Mouse (Mus musculus) lung, embryonic 14.5 days (tissue): ENCODE data around the gene Gpr37. TPM values are rescaled to one million over a fixed set of nuclear protein-coding genes. Genes with fewer than 3 reads are reported as not detected.

Experiments
- ATAC-seq: fragments of 200-750 bp; cut with Nextera tagmentation; 2 replicates; pipeline ENCODE4 v1.8.0; 2017; ENCODE audit warnings: mild to moderate bottlenecking, moderate TSS enrichment, moderate library complexity; ENCODE audit not compliant: insufficient read depth
- DNase-seq: peaks from one replicate; pipeline ENCODE4 v3.0.0-alpha.2; 2015
- H3K27ac ChIP-seq: fragments of 300-500 bp; sonication (generic); 2 replicates; pipeline ENCODE4 v1.5.1; 2014; ENCODE audit warnings: low read depth, mild to moderate bottlenecking, moderate library complexity
- H3K27me3 ChIP-seq: fragments of 300-500 bp; sonication (generic); 2 replicates; pipeline ENCODE4 v1.6.1; 2014; ENCODE audit warnings: low read length, control low read depth; ENCODE audit not compliant: insufficient read depth
- H3K36me3 ChIP-seq: fragments of 300-500 bp; sonication (generic); 2 replicates; pipeline ENCODE4 v1.6.1; 2014; ENCODE audit warnings: control low read depth; ENCODE audit not compliant: insufficient read depth
- H3K4me1 ChIP-seq: fragments of 300-500 bp; sonication (generic); 2 replicates; pipeline ENCODE4 v1.6.1; 2014; ENCODE audit warnings: antibody characterized with exemption, control low read depth; ENCODE audit not compliant: insufficient read depth
- H3K4me2 ChIP-seq: fragments of 300-500 bp; sonication (generic); 2 replicates; pipeline ENCODE4 v1.6.1; 2014; ENCODE audit warnings: mild to moderate bottlenecking
- H3K4me3 ChIP-seq: fragments of 300-500 bp; sonication (generic); 2 replicates; pipeline ENCODE4 v1.5.1; 2014; ENCODE audit warnings: low read depth, low read length
- H3K9ac ChIP-seq: fragments of 300-500 bp; sonication (generic); 2 replicates; pipeline ENCODE4 v1.6.1; 2014
- H3K9me3 ChIP-seq: fragments of 300-500 bp; sonication (generic); 2 replicates; pipeline ENCODE4 v1.6.1; 2016; ENCODE audit warnings: low read depth, low read length, control low read depth
- CTCF ChIP-seq: IDR thresholded peaks from 2 replicates; pipeline ENCODE4 v1.5.1; 2016; ENCODE audit warnings: antibody characterized with exemption, low read depth
- WGBS: fragments of 180-500 bp; shearing (Covaris S2); extraction: QIAGEN DNeasy Blood & Tissue Kit; methylation state at CpG from one replicate; pipeline ENCODE4 v1.1.7; 2014; 5-methylcytosine and 5-hydroxymethylcytosine counted together
- polyA plus RNA-seq: library from polyadenylated mRNA; unstranded; fragments of >200 nt; fragmentation: Nextera tagmentation; extraction: Ambion mirVana; gene quantifications from 2 replicates; pipeline ENCODE4 v1.2.1, GENCODE M21; 2014

Gpr37 gene
- polyA plus RNA-seq, 1 experiment from 2014 or later = 0.58 TPM

- Histone ChIP-seq H3K27me3 (no peaks in the 10 kb centered on the region), H3K9me3 (no peaks in the 10 kb centered on the region), H3K4me2 (no peak overlapping the region), H3K4me3 (no peak overlapping the region), H3K9ac (no peak overlapping the region), H3K27ac (no peak overlapping the region), H3K4me1 (no peaks in the 10 kb centered on the region), H3K36me3 (no peaks in the 10 kb centered on the region)
- 79% methylated on average over 2 of the region's 2 CpGs for whole genome bisulfite sequencing
- ATAC-seq (no peak), DNase-seq (no peak)
- no peak for TF ChIP-seq CTCF
Observed at GRCm38 (mm10) chr6:25663942-25664341, 26.6 kb downstream of the Gpr37 start.

DNA sequence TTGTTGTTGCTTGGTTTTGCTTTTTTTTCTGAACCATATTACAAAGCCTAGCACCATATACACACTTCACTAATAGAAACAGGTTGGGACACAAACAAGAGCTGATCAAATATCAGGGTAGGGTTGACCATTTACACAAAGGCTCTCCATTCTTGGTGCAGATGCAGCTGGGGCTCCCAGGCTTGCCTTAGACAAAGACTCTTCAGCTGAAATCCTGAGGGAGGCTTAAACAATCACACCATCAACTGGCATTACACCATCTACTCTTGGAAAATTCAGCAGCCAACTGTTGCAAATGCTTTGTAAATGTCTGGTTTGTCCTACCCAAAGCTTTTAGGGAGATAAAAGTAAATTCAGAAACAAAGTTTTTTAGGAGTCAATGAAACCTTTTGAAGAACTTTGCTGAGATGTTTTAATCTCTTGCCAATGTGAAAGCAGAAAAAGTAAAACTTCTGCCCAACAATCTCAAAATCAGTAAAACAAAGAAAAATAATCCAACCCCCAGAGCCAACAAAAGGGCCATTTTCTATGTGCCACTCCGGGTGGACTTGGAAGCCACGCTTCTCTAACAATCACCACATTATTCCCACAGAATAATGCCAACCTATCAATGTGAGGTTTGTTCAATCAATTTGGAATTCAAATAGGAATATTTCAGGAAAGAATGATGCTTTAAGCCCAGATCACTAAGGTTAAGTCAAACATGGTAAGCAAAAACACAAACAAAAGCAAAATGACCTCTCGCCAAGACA is 30.4 kb downstream of the Gpr37 start:
- no peak for ATAC-seq
- Histone ChIP-seq H3K4me3 (no peak overlapping the region), H3K27ac (no peak overlapping the region), H3K4me2 (no peak overlapping the region), H3K36me3 (no peaks in the 10 kb centered on the region), H3K4me1 (no peaks in the 10 kb centered on the region), H3K9me3 (no peaks in the 10 kb centered on the region), H3K9ac (no peak overlapping the region), H3K27me3 (no peaks in the 10 kb centered on the region)
- DNase-seq = no peak
- TF ChIP-seq CTCF = no peak
- 82% methylated on average over 3 of the region's 3 CpGs for WGBS

Other genes with a start within 250 kb of the Gpr37 start
- gene Pot1a, start 118.5 kb upstream of the Gpr37 start, polyA plus RNA-seq = 34.3 and 39.6 TPM in 2 replicates